Mouse (Mus musculus): ENCODE measurements around the gene Cela3b. TPM values are rescaled to one million over a fixed set of nuclear protein-coding genes. Genes with fewer than 3 reads are reported as not detected.

The Cela3b gene
- total RNA-seq (2021) = not detected
- long read RNA-seq, experiment 1 = 0 reads
- long read RNA-seq, experiment 2 = 0 reads

GRCm38 (mm10) chr4:137430502-137430901 lies at the start of gene Cela3b:
Cela3b (minus strand) TSS chr4:137430540.
- DNase-seq (ENCODE audit: low spot score in 2 of 2) = no peak

DNA sequence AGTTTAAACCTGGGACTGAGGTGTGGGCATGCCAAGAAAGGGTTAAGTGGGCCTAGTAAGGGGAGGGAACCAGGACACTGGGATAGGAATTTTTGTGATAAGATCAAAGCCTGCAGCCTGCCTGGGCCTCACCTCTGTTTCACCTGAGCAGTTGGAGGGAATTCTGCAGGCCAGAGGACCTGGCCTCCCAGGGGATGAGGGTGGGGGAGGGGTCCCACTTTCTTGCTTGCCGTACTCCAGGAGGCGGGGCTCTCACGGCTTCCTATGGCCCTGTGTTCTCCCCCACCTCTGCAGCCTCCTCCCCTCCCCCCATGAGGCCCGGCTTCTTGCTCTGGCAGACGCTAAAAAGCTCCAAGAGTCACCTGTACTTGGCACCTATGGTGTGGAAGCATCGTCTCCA lies 49.4 kb upstream of the Cela3b start:
- no peak for DNase-seq (ENCODE audit: low spot score in 2 of 2)

GRCm38 (mm10) chr4:137478306-137478705 lies 48.0 kb upstream of the Cela3b start:
- DNase-seq (ENCODE audit: low spot score in 2 of 2) = no peak

DNA sequence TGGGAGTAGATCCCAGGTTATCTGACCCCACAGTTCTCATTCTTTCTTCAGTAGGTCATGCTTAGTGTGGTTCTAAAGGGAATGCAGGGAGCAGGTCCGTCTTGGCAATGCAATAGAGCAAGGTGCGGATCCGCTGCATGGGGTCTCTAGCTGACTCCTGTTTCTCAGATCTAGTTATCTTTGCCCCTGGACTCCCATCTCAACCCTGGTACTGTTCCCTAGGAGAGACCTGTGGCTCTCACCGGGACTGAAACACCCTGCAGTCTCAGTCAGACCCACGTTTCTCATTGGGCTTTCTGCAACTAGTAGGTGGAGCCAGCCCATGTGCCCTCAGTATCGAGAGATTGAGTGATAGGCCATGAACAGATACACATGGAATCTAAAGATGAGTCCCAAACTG lies 47.3 kb upstream of the Cela3b start:
- no peak for DNase-seq (ENCODE audit: low spot score in 2 of 2)

- no peak for DNase-seq (ENCODE audit: low spot score in 2 of 2)
Observed at GRCm38 (mm10) chr4:137476761-137477237, 46.5 kb upstream of the Cela3b start.

GRCm38 (mm10) chr4:137476065-137476760 lies 45.9 kb upstream of the Cela3b start:
- peak; percentile 28 to 51 for DNase-seq (ENCODE audit: low spot score in 2 of 2)

- DNase-seq (ENCODE audit: low spot score in 2 of 2) = no peak
Observed at GRCm38 (mm10) chr4:137475271-137476050, 45.1 kb upstream of the Cela3b start.

GRCm38 (mm10) chr4:137474694-137475093 lies 44.4 kb upstream of the Cela3b start:
- no peak for DNase-seq (ENCODE audit: low spot score in 2 of 2)

DNA sequence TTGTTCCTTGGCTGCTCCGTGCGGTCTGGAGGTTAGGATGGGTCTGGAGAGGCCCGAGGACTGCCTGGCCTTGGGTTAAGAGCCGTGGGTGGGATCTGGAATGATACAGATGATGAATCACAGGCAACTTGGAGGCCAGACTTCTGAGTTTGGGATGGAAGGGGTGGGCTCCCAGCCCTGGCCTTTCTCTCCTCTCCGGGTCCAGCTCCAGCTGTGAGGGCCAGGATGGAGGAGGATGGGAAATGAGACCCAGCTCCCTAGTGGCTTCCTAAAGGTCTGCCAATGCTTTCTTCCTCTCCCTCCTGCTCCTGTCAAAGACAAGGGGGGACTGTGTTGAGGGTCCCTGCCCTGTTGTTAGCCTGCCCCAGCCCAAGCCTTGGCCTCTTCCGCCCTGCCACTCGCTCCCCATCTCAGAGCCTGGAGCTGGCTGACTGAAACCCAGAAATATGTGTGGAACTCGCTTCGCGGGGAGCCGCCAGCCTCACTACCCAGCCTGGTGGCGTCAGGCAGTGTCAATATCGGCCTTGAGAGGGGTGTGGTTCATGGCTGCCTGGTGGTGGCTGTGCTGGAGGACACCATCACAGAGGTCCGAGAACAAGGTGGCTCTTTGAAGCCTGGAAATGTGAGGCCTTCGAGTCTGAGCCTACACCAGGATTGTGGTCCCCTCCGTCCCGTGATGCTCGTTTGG lies 43.5 kb upstream of the Cela3b start:
- DNase-seq (ENCODE audit: low spot score in 2 of 2) = no peak

DNA sequence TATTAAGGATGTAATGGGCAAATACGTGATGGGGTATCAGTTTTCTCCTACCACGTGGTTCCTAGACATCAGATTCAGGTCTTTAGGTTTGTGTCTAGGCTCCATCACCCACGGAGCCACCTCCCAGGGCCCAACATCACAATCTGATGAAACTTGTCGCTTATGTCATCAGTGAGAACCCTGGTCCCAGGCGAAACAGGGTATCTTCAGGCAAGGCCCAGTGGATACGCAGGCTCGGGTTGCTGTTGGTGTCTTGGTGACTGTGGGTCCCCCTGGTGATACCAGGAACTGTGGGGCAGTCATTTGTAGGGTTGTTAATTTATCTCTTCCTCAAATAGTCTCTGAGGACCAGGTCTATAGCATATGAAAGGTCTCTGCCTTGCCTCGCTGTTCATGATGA lies 42.9 kb upstream of the Cela3b start:
- no peak for DNase-seq (ENCODE audit: low spot score in 2 of 2)

DNA sequence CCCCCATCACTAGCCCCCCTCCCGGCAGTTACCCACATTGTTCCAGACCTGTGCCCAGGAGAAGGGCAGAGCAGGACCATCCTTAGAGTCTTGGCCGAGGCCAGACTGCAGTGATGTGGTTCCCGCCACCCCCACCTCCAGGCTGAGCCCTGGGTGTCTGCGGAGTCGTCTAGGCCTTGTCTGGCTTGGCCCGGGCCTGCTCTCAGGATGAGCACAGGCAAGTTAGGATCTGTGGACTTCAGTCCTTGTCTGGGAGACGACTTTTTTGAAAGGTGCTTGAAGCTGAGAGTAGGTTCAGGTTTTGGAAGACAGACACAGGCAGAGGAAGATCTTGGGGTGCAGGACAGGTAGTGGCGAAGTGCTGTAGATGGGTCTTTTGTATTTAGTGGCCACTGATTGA lies 41.0 kb upstream of the Cela3b start:
- DNase-seq (ENCODE audit: low spot score in 2 of 2) = no peak

GRCm38 (mm10) chr4:137470701-137471317 lies 40.5 kb upstream of the Cela3b start:
- no peak for DNase-seq (ENCODE audit: low spot score in 2 of 2)

DNA sequence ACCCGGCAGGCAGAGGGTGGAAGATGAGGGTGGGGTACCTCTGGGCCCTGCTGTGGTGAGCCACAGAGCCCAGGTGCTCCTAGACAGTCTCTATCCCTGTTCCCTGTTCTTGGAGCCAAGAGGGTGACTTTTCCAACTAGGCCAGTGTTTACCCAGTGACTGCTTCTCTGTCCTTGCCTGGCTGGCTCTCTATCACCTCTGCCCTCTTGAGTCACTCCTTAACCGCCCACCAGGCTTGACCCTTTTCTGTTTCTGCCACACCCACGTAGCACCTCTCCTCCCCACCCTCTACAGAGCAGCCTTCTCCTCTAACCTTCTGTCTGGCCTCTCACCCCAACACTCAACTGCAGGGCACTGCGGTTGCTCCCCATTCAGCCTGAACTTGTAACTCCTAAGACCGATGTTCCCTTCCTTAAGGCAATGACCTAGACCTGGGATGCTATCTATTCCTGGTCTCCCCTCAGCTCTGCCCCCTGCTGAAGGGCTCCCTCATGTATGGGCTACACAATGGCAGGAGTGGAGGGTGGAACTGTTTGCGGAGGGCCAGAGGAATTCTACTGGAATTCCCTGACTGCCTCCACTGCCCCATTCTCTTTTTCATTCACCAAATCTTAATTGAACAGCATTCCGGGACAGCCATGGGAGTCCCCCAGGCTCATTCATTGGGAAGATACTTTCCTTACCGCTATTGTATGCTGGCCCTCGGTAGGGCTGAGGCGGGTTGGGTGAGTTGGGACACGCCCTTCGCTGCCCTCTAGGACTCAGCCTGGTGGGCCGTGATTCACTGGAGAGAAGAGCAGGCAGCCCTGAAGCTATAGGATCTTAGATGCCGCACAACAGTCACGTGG lies 39.7 kb upstream of the Cela3b start:
- DNase-seq (ENCODE audit: low spot score in 2 of 2) = no peak

- DNase-seq (ENCODE audit: low spot score in 2 of 2) = no peak
Observed at GRCm38 (mm10) chr4:137469081-137469844, 38.9 kb upstream of the Cela3b start.

GRCm38 (mm10) chr4:137468260-137469080 lies 38.1 kb upstream of the Cela3b start, which contains the start of gene Hspg2:
Hspg2 (plus strand) TSS chr4:137468769.
- DNase-seq (ENCODE audit: low spot score in 2 of 2) = peak; percentile 71 to 75

DNA sequence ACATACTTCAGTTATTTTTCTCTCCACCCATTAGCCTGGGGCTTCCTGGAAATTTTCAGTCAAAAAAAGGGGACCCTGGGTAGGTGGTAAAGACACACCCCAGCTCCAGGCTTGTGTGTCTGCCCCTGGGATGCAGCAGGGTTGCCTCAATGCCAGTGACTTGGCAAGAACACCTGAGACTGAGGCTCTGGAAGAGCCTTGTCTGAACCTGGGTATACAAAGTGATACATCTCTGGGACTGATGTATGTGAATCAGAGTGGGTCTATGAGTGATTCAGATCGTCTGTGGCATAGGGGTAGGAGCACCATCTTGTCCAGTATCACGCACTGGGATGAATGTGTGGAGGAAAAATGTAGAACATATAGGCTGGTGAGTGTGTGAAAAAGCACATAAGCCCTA lies 37.2 kb upstream of the Cela3b start:
- DNase-seq (ENCODE audit: low spot score in 2 of 2) = no peak

DNA sequence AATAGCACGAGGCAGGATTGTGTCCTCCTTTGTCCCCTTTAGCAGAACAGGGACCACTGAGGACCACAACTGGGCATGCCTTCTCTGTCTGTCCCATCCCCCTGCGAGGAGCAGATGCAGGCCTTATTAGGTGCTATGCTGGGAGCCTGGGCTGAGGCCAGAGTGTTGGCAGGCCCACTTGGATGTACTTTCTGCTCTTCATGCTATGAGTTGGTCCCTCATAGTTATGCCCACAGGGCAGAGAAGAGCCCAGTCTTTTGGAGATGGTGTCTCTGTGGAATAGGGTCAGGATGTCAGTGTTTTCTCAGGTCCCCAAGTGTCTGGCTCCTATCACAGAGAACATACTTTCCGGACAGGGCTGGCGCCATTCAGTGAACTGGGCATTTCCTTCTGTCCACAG lies 36.7 kb upstream of the Cela3b start:
- no peak for DNase-seq (ENCODE audit: low spot score in 2 of 2)

DNA sequence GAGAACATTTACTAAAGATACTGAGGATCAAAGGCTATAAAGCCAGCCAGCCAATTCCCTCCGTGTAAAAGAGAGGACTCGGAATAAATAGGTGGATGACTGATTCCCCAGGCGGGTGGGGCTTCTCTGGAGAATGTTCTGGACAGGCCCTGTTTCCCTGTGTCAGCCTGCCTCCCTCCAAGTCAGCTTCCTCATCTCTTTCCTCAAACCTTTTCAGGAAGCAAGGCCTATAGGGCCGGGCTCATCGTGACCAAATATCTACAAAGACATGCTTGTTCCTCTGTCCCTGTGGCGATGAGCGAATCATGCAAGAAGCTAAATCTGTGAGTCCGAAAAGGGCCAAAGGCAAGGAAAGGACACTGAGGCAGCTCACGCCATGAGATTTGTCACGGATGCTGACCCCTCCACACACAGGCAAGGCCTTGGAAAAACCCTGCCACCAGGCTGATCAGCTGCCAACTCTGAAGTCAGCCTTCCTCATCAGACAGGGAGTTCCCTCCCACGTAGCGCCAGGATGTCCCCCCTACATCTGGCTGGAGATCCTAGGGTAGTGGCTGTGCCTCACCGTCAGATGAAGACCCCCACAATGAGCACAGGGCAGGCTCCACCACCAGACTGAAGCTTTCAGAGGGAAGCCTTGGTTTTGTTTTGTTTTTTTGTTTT lies 34.9 kb upstream of the Cela3b start:
- DNase-seq (ENCODE audit: low spot score in 2 of 2) = no peak

Data from left cerebral cortex, adult 18-20 months (tissue).